8 mouse cellular contexts compared by ENCODE assay signal in genomic region chr16:29209605-29210411, GRCm38 (mm10). TPM values are rescaled to one million over a fixed set of nuclear protein-coding genes. Genes with fewer than 3 reads are reported as not detected.
DNase-seq lines count a peak whose midpoint lies in the region; ATAC-seq lines count a peak whose summit lies in the region.

Hrasls (plus strand) TSS chr16:29209695.

- H3K9me3 ChIP-seq in forebrain, embryonic 10.5 days, result no peaks in the 10 kb centered on the region
- no peaks in the 10 kb centered on the region for H3K9me3 ChIP-seq in heart, embryonic 12.5 days (replicated peaks)
- no peaks in the 10 kb centered on the region for H3K9me3 ChIP-seq in kidney, embryonic 15.5 days (replicated peaks)

- H3K4me1 ChIP-seq in forebrain, embryonic 10.5 days, result peaks cover 10% of the 10 kb centered on the region
- peaks cover 16% of the 10 kb centered on the region for H3K4me1 ChIP-seq in heart, embryonic 12.5 days (replicated peaks)
- peaks cover 11% of the 10 kb centered on the region for H3K4me1 ChIP-seq in kidney, embryonic 15.5 days

- H3K9ac ChIP-seq in heart, embryonic 12.5 days, result peak within 1 kb of the TSS; percentile 71
- peak within 1 kb of the TSS; percentile 6 for H3K9ac ChIP-seq in kidney, embryonic 15.5 days

- no peaks in the 10 kb centered on the region for H3K36me3 ChIP-seq in forebrain, embryonic 10.5 days (replicated peaks)
- H3K36me3 ChIP-seq in heart, embryonic 12.5 days, result no peaks in the 10 kb centered on the region
- no peaks in the 10 kb centered on the region for H3K36me3 ChIP-seq in kidney, embryonic 15.5 days

- 2% methylated on average over 39 of the region's 39 CpGs for WGBS in forebrain, embryonic 10.5 days
- 1% methylated on average over 39 of the region's 39 CpGs for WGBS in heart, embryonic 12.5 days
- 1% methylated on average over 39 of the region's 39 CpGs for WGBS in kidney, embryonic 15.5 days

- ATAC-seq in heart, embryonic 12.5 days (ENCODE audit: insufficient number of reproducible peaks, low FRiP score), result peak; percentile 64
- peak; percentile 84 for ATAC-seq in kidney, embryonic 15.5 days (replicated peaks; ENCODE audit: low FRiP score)

- peak within 1 kb of the TSS; percentile 83 for H3K27ac ChIP-seq in forebrain, embryonic 10.5 days
- H3K27ac ChIP-seq in heart, embryonic 12.5 days (ENCODE audit: poor library complexity, severe bottlenecking), result no peak within 1 kb of the TSS
- no peak within 1 kb of the TSS for H3K27ac ChIP-seq in kidney, embryonic 15.5 days

- peak within 1 kb of the TSS; percentile 63 for H3K4me3 ChIP-seq in forebrain, embryonic 10.5 days
- peak within 1 kb of the TSS; percentile 49 for H3K4me3 ChIP-seq in heart, embryonic 12.5 days
- peak within 1 kb of the TSS; percentile 44 for H3K4me3 ChIP-seq in kidney, embryonic 15.5 days (replicated peaks)

- DNase-seq in ovary, adult 18-20 months (ENCODE audit: low spot score), result peak; percentile 19
- DNase-seq in ovary, postnatal 10 days (ENCODE audit: low spot score), result no peak
- peak; percentile 53 for DNase-seq in forebrain, embryonic 10.5 days (ENCODE audit: extremely low spot score, low spot score)
- peak; percentile 33 for DNase-seq in liver
- DNase-seq in ovary, postnatal 14 days (ENCODE audit: low spot score), result peak; percentile 12
- no peak for DNase-seq in spleen, postnatal 14 days (ENCODE audit: low spot score in 2 of 2)

- peaks cover 42% of the 10 kb centered on the region for H3K27me3 ChIP-seq in forebrain, embryonic 10.5 days (ENCODE audit: poor library complexity, severe bottlenecking)
- peaks cover 20% of the 10 kb centered on the region; the same call in 1 of the 2 replicates for H3K27me3 ChIP-seq in heart, embryonic 12.5 days (replicated peaks)
- peaks cover 42% of the 10 kb centered on the region for H3K27me3 ChIP-seq in kidney, embryonic 15.5 days

- H3K4me2 ChIP-seq in heart, embryonic 12.5 days, result peak within 1 kb of the TSS; percentile 87
- H3K4me2 ChIP-seq in kidney, embryonic 15.5 days, result peak within 1 kb of the TSS; percentile 90

RNA-seq across cellular contexts. Expression of gene Hrasls, which starts in this region (rescaled TPM):
- 1.4 and 1.6 TPM in 2 replicates for polyA plus RNA-seq in forebrain, embryonic 10.5 days (2016; fragmentation: Nextera tagmentation; extraction: Ambion mirVana)
- 3.7 and 4.4 TPM in 2 replicates for polyA plus RNA-seq in heart, embryonic 12.5 days (2016; fragmentation: Nextera tagmentation; extraction: Ambion mirVana)
- polyA plus RNA-seq in kidney, embryonic 15.5 days (2015; fragmentation: Nextera tagmentation; extraction: Ambion mirVana), result 0.62 and 0.63 TPM in 2 replicates

Comparison
In these comparisons a context has a peak if more than half of its experiments do, and no peak if none do; other contexts are left out.
1. DNase-seq: peak in ovary, adult 18-20 months (single experiment), forebrain, embryonic 10.5 days (single experiment), liver (single experiment) and ovary, postnatal 14 days (single experiment); none in ovary, postnatal 10 days (single experiment) and spleen, postnatal 14 days (0 of 2).
2. Peak in ATAC-seq, H3K4me3 ChIP-seq, H3K9ac ChIP-seq and H3K4me2 ChIP-seq in kidney, embryonic 15.5 days; RNA of the gene not detected or under 1 TPM.
3. Peak in every context shown above with its lines, with median percentiles within 50 percentile points of each other: H3K4me3 ChIP-seq.